Mouse (Mus musculus) megakaryocyte, embryonic 14.5 days (primary cell): Measurements from ENCODE around the gene Bik.

ENCODE experiments used
- FLI1 ChIP-seq: IDR thresholded peaks from 2 replicates; pipeline ENCODE4 v1.6.1; 2012; ENCODE audit warnings: low read length, inconsistent platforms, mixed read lengths
- GATA1 ChIP-seq: IDR thresholded peaks from 3 replicates; pipeline ENCODE4 v1.6.1; 2012; ENCODE audit warnings: mixed read lengths, low read length, inconsistent platforms, borderline replicate concordance

DNA sequence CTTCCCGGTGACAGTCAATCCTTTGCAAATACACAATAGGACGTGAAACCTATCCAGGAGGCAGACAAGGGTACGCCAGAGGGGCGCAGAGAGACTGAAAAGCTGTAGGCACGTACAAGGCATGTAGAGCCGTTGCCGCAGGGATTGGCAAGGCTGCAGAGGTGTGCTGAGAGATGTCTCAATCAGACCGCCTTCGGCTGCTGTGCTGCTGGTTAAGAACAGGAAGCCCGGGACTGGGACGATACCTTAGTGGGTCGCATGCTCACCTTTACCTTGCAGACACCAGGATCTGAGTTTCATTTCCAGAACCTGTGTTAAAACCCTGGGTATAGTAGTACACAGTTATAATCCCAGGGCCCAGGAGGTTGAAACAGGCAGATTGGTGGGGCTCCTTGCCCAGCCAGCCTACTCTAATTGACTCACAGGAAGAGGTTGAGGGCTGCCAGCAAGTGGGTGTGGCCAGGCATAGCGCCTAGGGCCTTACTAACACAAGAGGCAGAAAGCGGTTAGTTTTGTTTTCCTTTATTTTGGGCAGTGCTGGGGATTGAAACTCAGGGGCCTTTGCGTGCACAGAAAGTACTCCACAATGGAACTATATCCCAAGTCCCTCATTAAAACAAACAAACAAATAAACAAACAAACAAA, 36.1 kb downstream of the Bik start:
- TF ChIP-seq GATA1 (no peak), FLI1 (no peak)
